Mouse (Mus musculus): ENCODE measurements around the gene Hmox1.
A peak's percentile ranks its signal among the peaks of the same experiment; 100 is the strongest.

The Hmox1 gene

DNA sequence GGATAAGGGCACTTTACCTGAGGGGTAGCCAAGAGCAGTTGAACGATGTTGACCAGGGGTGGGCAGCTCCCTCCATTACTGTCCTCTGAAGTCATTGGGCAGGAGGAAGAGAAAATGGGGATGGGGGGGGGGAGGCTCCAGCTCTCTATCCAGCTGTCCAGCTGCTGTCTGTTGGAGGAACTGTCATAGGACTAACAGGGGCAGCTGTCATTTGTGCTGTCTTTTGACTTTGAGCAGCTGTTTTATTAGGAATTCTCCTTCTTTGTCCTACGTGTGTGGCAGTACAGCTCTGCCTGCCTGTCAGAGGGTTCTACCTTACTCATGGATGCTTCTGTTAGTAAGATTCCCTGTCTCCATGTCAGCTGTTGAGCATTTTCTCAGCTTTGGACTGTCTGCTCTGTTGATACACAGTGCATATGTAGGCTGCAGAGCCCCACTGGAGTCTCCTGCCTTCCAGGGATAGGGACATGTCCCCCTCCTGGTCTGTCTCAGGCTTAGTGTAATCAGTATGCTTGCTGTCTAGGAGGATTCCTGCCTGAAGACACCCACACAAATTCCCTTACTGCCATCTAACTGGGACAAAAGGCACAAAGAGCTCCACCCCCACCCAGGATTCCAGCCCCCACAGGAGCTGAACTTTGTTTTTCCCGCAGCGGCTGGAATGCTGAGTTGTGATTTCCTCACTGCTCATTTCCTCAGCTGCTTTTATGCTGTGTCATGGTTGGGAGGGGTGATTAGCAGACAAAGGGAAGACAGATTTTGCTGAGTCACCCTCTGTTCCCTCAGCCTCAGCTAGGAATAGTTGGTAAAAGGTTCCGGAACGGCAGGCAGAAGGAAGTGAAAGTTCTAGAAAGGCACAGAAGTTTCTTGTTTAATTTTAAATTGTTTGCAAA lies 4.2 kb upstream of the Hmox1 start:
- peak; percentile 52 for DNase-seq (ENCODE audit: low read depth)

DNA sequence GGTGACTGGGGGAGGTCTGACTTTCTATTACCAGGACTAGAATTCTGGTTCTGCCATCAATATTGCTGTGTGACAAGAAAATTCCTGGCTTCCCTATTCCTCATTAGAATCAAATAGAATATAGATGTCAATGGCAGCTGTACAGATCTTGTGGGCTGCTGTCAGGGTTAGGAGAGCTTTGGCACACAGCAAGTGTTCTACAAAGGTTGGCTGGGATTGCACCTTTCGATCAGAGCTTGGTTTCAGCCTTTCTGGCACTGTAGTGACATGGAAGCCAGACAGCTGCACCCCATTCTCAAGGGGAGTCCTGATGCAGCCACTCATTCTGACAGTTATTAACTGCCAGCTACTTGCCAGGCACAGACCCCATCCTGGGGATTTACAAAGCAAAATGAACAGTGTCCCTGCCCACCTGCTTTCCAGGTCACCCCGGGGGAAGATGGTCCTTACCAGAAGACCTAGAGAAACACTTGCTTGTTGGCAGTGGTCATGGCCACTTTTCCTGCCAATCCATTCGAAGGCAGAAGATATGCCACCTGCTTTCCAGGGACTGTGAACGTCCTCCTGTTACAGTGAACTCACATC lies 2.5 kb upstream of the Hmox1 start:
- no peak for DNase-seq (ENCODE audit: low read depth)

- no peak for DNase-seq (ENCODE audit: low read depth)
Measured at GRCm38 (mm10) chr8:75102956-75103355, 9.5 kb downstream of the Hmox1 start.

DNA sequence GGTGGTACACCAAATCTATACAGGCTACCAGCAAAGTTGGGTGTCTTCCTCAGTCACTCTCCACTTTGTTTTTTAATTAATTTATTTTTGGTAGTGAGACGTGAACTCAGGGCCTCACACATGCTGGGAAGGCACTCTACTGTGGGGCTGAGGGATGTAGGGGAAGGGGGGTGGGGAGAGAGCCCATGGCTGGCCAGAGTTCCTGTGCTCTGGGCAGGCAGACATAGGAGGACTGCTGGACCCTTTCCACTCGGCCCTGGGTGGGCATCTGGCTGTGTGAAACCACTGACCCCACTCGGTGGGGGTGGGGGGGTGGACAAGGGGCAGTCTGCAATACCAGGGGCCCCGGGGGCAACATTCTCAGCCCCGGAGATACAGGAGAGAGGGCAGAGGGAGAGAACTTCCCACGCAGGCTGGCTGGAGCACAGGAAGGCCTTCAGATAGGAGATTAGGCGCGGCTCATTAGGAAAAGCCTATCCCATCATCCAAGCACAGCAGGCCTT lies 10.0 kb downstream of the Hmox1 start:
- DNase-seq (ENCODE audit: low read depth) = no peak

GRCm38 (mm10) chr8:75108527-75109235 lies 15.3 kb downstream of the Hmox1 start:
- DNase-seq (ENCODE audit: low read depth) = peak; percentile 77

DNA sequence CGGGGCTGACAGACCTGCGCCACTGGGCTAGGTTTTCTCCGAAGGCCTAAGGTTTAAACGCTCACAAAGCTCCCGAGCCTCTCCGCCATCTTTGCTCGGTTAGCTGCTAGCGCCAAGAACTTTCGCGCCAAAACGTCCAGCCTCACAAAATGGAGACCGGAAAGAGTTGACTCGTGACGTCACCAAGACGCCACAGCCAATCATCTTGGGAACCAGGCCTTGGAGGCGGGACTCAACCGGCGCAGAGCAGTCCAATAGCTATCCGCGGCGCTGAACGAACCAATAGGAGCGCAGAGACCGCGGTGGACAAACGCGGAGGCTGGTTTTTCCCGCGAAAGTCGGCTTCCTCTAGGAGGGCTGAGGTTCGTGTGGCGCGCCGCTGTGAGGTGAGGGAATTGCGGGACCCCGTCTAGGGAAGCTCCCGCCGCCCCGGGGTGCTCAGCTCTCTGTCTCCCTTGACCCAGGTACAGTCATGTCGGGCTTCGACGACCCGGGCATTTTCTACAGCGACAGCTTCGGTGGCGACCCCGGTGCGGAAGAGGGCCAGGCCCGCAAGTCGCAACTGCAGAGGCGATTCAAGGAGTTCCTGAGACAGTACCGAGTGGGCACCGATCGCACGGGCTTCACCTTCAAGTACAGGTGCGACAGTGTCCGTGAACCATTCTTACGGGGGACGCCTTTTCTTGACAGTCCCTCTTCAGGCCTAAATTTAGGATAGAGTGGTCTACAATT lies 16.0 kb downstream of the Hmox1 start, which contains the start of gene Mcm5:
Gene Mcm5 (plus strand): TSS at position 334 of the 732 bp plus-strand sequence.
- DNase-seq (ENCODE audit: low read depth) = peak; percentile 100

DNA sequence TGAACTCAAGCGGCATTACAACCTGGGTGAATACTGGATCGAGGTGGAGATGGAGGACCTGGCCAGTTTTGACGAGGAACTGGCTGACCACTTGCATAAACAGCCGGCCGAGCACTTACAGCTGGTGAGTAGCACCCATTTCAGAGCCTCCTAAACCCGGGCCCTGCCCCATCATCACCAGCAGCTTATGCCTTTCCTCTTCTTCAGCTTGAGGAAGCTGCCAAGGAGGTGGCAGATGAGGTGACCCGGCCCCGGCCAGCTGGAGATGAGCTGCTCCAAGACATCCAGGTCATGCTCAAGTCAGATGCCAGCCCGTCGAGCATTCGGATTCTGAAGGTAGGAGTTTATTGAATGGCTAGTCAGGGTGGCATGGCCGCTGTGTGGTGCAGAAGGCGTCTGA lies 16.7 kb downstream of the Hmox1 start:
- DNase-seq (ENCODE audit: low read depth) = no peak

DNA sequence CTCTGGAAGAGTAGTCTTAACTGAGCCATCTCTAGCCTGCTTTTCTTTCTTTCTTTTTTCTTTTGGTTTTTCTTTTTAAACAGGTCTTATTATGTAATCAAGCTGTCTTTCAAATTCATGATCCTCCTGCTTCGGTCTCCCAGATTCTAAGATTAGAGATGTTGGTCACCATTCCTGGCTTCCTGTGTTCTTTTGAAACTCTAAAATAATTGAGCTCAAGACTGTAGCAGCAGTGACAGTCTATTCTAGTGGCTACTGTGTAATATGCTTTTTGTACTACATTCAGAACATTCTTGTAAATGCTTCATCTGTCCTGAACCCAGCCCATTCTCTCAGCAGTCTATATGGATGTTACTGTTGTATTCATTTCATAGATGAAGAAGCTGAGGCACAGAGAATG lies 25.1 kb downstream of the Hmox1 start:
- no peak for DNase-seq (ENCODE audit: low read depth)

DNA sequence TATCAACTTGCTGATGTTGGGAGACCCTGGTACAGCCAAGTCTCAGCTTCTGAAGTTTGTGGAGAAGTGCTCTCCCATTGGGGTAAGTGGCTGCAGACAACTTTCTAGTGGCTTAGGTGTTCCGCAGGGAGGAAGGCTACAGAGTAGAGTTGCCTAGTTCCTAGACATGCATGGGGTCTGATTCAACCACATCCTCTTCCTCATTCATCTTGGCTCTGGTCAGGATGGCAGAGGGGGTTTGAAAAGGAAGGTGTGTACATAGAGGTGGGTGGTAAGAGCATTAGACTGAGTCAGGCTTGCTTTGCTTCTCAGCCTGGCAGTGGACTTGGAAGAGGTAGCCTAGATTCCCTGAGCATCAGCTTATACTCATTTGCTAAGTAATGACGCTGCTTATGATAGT lies 25.9 kb downstream of the Hmox1 start:
- no peak for DNase-seq (ENCODE audit: low read depth)

GRCm38 (mm10) chr8:75119747-75120146 lies 26.3 kb downstream of the Hmox1 start:
- DNase-seq (ENCODE audit: low read depth) = no peak

DNA sequence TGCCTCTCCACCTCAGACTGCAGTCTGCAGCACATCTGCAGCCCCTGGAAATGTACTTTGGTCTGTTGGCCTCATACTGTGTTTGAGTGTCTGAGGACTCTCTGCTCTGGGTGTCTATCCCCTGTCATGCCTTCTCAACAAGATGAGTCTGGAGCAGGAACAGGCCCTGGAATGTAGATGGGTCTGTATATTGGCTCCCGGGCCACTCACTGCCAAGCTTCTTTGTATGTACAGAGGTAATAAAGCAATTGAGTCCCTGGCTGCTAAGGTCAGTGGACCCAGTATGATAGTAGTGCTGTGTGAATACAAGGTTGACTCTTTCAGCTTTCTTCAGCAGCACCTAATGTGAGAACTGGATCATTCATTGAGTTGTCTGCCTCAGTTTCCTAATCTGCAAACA lies 34.0 kb downstream of the Hmox1 start:
- DNase-seq (ENCODE audit: low read depth) = no peak

GRCm38 (mm10) chr8:75132485-75132884 lies 39.1 kb downstream of the Hmox1 start:
- DNase-seq (ENCODE audit: low read depth) = no peak

- DNase-seq (ENCODE audit: low read depth) = no peak
Measured at GRCm38 (mm10) chr8:75133399-75133798, 40.0 kb downstream of the Hmox1 start.

DNA sequence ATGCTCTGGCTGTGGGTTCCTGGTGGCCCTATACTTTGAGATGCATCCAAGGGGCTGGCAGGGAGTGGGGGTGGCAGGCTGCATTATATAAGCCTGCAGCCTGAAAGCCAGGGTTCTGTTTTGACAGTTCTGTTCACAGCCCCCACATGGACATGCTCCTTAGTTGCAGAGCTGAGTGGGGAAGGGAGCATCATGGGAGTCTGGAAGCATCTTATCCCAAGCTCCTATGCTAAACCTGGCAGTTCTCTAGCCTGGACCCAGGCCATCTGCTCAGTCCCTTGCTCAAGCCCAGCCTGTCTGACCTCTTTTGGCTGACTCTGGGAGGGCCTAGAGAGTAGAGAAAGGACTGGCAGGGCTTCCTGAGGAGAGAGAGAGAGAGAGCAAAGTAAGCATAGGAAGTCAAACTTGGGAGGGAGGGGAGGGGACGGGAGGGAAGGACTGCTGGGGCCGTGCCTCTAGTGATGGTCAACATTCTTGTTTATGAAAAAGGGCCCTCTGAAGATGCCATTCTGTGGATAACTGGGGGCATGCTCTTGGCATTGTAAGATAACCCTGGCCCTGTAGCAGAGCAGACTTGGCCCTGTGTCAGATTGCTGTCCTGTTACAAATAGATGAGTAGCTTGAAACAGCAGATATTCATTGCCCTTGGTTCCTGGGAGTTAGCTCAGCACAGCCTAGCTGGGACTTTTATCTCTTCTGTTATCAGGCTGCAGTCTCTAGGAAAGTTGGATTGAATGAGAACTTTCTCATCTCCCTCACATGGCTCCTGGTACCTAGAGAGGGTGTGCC lies 41.4 kb downstream of the Hmox1 start:
- no peak for DNase-seq (ENCODE audit: low read depth)

GRCm38 (mm10) chr8:75135756-75136155 lies 42.3 kb downstream of the Hmox1 start:
- no peak for DNase-seq (ENCODE audit: low read depth)

- no peak for DNase-seq (ENCODE audit: low read depth)
Measured at GRCm38 (mm10) chr8:75136256-75136655, 42.8 kb downstream of the Hmox1 start.

- DNase-seq (ENCODE audit: low read depth) = no peak
Measured at GRCm38 (mm10) chr8:75137536-75137935, 44.1 kb downstream of the Hmox1 start.

Data from c-Kit-positive CD71-positive TER-119-negative erythroid progenitor cells, embryonic 14.5 days (primary cell).